8 mouse cellular contexts compared by ENCODE assay signal in the genomic region with DNA sequence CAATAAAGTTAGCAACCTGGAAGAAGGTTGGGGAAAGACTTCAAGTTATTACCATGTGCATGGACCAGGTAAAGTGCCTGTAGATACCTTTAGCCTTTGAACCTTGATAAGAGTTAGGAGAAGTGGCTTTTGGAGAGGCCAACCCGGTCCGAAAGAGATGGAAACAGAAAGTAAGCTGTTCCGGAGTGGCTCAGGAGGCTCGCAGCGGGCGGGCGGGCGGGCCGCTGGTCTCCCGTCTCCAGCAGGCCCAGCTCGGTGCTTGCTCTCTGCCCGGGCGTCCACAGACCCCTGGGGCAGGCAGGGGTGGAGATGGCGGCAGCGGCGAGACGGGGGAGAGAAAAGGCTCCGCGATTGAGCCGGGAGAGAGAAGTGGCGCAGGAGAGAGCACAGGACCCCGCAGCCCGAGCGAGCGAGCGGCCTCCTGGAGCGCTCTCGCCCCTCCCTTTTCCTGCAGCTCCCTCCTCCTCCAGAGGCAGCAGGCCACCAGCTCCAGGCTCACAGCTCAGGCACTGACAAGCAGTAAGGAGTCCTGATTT. TPM values are rescaled to one million over a fixed set of nuclear protein-coding genes. Genes with fewer than 3 reads are reported as not detected.
DNase-seq lines count a peak whose midpoint lies in the region; ATAC-seq and TF ChIP-seq lines count a peak whose summit lies in the region.

A gene (minus strand): TSS at position 441 of the 536 bp plus-strand sequence.

- H3K36me3 ChIP-seq in hindbrain, embryonic 13.5 days: no peaks in the 10 kb centered on the region

- DNase-seq in Patski (ENCODE audit: low read depth, low spot score): peak; percentile 30
- peak; percentile 69 to 78 for DNase-seq in cerebellum, postnatal 10 days
- DNase-seq in frontal cortex, postnatal 14 days (ENCODE audit: low spot score in 2 of 2): peak; percentile 38 to 41
- peak; percentile 57 to 70 for DNase-seq in layer of hippocampus, postnatal 25 days (ENCODE audit: extremely low spot score in 1 of 2, low spot score in 1 of 2)
- peak; percentile 78 for DNase-seq in lung, postnatal 14 days
- DNase-seq in retina, embryonic 14.5 days (ENCODE audit: low spot score): peak; percentile 74
- peak; percentile 74 to 76 for DNase-seq in thymus, postnatal 36 days

- H3K9ac ChIP-seq in hindbrain, embryonic 13.5 days: peak within 1 kb of the TSS; percentile 76

- peak within 1 kb of the TSS; percentile 65 for H3K4me2 ChIP-seq in hindbrain, embryonic 13.5 days

- peak within 1 kb of the TSS; percentile 58 for H3K4me3 ChIP-seq in hindbrain, embryonic 13.5 days

- under 1% methylated on average over 27 of the region's 28 CpGs for WGBS in hindbrain, embryonic 13.5 days

- peak; percentile 97 for ATAC-seq in Patski
- peak; percentile 96 for ATAC-seq in hindbrain, embryonic 13.5 days (ENCODE audit: low FRiP score)

- POLR2A ChIA-PET in Patski (lab: Charles Lee): no interaction called here

- peak within 1 kb of the TSS; percentile 71; the same call in 1 of the 2 replicates for H3K27ac ChIP-seq in hindbrain, embryonic 13.5 days

- peaks cover 4% of the 10 kb centered on the region for H3K4me1 ChIP-seq in hindbrain, embryonic 13.5 days (replicated peaks)

- no peaks in the 10 kb centered on the region for H3K9me3 ChIP-seq in hindbrain, embryonic 13.5 days

- CTCF ChIA-PET in Patski (lab: Charles Lee): no interaction called here

- in situ Hi-C loops in Patski (cut with MboI; ENCODE audit: low pct_unique_long_range_greater_than_20kb): no loop called here

- TF ChIP-seq CTCF in Patski (IDR thresholded peaks at IDR 0.05): no peak

- no peaks in the 10 kb centered on the region for H3K27me3 ChIP-seq in Patski
- no peaks in the 10 kb centered on the region; the same call in 1 of the 2 replicates for H3K27me3 ChIP-seq in hindbrain, embryonic 13.5 days

RNA-seq across cellular contexts. Expression of the gene that starts here (rescaled TPM):
- 35.4 TPM for polyA plus RNA-seq in Patski (2021)
- 0.79 and 1.7 TPM in 2 replicates for polyA plus RNA-seq in hindbrain, embryonic 13.5 days (2015; fragmentation: Nextera tagmentation; extraction: Ambion mirVana)
- total RNA-seq in layer of hippocampus, postnatal 25 days (2021): 1 to 10 TPM; 5.2 to 5.6 TPM

Comparison
In these comparisons a context has a peak if more than half of its experiments do, and no peak if none do; other contexts are left out.
1. Peak in every context shown above with its lines: DNase-seq, ATAC-seq, H3K4me3 ChIP-seq and H3K27ac ChIP-seq.
2. RNA of the gene that starts here (polyA plus RNA-seq): 35.4 TPM in Patski (single experiment); 0.79 to 1.7 TPM in hindbrain, embryonic 13.5 days; every median in the first group is over 10 times any median in the second.